Comparison of ENCODE assay signal across 8 mouse cellular contexts in the genomic region with DNA sequence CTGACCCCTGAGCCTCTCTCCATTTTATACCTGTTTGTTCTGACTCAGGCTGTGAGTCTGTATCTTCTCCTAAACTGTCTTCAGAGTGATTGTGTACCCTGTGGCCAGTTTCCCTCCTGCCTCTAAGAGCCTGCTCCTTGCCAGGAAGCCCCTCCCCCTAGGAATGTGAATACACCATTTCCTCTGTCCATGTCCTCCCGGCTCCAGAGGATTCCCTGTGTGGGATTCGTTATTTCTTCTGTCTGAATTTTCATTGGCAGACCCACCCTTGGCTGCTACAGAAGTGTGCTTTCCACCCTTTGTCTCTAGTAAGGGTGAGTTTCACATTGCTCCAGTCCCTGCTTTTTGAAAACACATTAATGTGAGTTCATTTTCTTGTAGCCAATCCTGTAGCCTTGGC. TPM values are rescaled to one million over a fixed set of nuclear protein-coding genes. Genes with fewer than 3 reads are reported as not detected.
A peak's percentile ranks its signal among the peaks of the same experiment; 100 is the strongest.
DNase-seq lines count a peak whose midpoint lies in the region.

No protein-coding gene starts in this region.

- DNase-seq in urinary bladder, postnatal 14 days (ENCODE audit: low spot score), result peak; percentile 52
- no peak for DNase-seq in urinary bladder, postnatal 10 days (ENCODE audit: low spot score)
- peak; percentile 41 for DNase-seq in gastrocnemius, postnatal 25 days
- DNase-seq in kidney, adult 9 months, result peak; percentile 76
- peak; percentile 66 for DNase-seq in mesoderm, embryonic 11.5 days (ENCODE audit: low read depth, low spot score)
- no peak for DNase-seq in spleen, postnatal 14 days (ENCODE audit: low spot score in 2 of 2)
- no peak for DNase-seq in spleen, postnatal 10 days (ENCODE audit: low spot score in 2 of 2)
- no peak for DNase-seq in right cerebral cortex, postnatal 25 days

RNA-seq across cellular contexts. Expression of a gene that starts 35.4 kb away (rescaled TPM):
- 1 to 10 TPM; 5.7 to 5.9 TPM for total RNA-seq in gastrocnemius, postnatal 25 days (2021)

RNA-seq across cellular contexts. Expression of a gene that starts 44.7 kb away (rescaled TPM):
- total RNA-seq in gastrocnemius, postnatal 25 days (2021), result 1 to 10 TPM; 2.8 to 3.3 TPM

RNA-seq across cellular contexts. Expression of a gene that starts 57.1 kb away (rescaled TPM):
- 1 to 10 TPM; 5.6 to 5.8 TPM for total RNA-seq in gastrocnemius, postnatal 25 days (2021)

RNA-seq across cellular contexts. Expression of a gene that starts 59.6 kb away (rescaled TPM):
- total RNA-seq in gastrocnemius, postnatal 25 days (2021), result 1 to 10 TPM in 1 of 2 experiments, under 1 TPM in 1; 1.00 to 1.7 TPM

Comparison
In these comparisons a context has a peak if more than half of its experiments do, and no peak if none do; other contexts are left out.
1. DNase-seq: peak in urinary bladder, postnatal 14 days (single experiment), gastrocnemius, postnatal 25 days (single experiment), kidney, adult 9 months (single experiment) and mesoderm, embryonic 11.5 days (single experiment); none in urinary bladder, postnatal 10 days (single experiment), spleen, postnatal 14 days (0 of 2), spleen, postnatal 10 days (0 of 2) and right cerebral cortex, postnatal 25 days (single experiment).